Mouse (Mus musculus): ENCODE results near the gene Rsg1. TPM values are rescaled to one million over a fixed set of nuclear protein-coding genes. Genes with fewer than 3 reads are reported as not detected.

Gene Rsg1
- polyA plus RNA-seq, 1 experiment: not detected

- Histone ChIP-seq H3K4me1 (ENCODE audit: control insufficient read depth, insufficient read depth, insufficient read length, low read length) (no peaks in the 10 kb centered on the region), H3K27ac (replicated peaks; ENCODE audit: low read depth, low read length) (no peak overlapping the region), H3K4me3 (ENCODE audit: insufficient read depth, low read depth, low read length) (no peak overlapping the region)
These were observed 19.4 kb downstream of the Rsg1 start for GRCm38 (mm10) chr4:141233196-141233595.

DNA sequence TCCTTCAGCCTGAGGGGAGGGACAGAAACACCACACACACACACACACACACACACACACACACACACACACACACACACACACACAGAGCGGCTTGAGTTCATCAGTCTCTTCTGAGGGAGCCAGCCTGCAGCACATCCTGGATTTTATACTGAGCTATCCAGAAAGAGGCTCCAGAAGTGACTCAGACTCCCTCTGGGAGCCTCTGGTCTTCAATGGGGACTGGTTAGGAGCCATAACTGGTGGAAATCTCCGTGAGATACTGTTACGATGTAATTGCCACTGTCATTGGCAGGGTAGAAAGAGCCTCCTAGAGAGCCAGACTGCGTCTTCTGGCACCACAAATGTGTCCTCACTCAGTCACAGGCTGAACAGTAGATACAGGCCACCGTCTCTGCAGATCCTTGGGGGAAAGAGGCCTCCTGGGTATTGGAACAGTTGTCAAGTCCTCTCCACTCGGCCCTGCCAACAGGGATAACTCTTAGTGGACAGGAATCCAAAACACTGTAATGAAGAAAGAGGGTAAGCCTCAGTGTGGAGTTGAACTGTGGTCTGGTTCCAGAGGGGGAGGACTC, 21.9 kb downstream of the Rsg1 start:
- no peak overlapping the region for H3K4me3 ChIP-seq (ENCODE audit: insufficient read depth, low read depth, low read length)
- no peak overlapping the region for H3K27ac ChIP-seq (replicated peaks; ENCODE audit: low read depth, low read length)
- H3K4me1 ChIP-seq (ENCODE audit: control insufficient read depth, insufficient read depth, insufficient read length, low read length): peaks cover 11% of the 10 kb centered on the region

DNA sequence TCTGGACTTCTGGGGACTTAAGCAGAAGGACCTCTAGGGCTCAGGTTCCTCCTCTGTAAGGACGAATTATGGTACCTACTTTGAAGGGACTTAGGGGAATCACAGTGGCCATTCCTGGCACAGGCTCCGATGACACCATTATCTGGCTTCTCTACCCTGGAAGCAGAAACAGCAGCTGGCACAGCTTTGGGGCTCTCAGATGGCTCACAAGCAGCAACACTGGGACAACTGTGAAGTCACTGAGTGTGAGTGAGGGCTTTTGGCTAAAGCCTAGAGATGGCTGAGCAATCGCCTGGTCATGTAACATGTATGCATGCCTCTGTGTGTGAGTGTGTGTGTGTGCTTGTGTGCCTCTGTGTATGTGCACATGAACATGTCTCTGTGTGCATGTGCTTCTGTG, 23.1 kb downstream of the Rsg1 start:
- no peak overlapping the region for H3K27ac ChIP-seq (replicated peaks; ENCODE audit: low read depth, low read length)

DNA sequence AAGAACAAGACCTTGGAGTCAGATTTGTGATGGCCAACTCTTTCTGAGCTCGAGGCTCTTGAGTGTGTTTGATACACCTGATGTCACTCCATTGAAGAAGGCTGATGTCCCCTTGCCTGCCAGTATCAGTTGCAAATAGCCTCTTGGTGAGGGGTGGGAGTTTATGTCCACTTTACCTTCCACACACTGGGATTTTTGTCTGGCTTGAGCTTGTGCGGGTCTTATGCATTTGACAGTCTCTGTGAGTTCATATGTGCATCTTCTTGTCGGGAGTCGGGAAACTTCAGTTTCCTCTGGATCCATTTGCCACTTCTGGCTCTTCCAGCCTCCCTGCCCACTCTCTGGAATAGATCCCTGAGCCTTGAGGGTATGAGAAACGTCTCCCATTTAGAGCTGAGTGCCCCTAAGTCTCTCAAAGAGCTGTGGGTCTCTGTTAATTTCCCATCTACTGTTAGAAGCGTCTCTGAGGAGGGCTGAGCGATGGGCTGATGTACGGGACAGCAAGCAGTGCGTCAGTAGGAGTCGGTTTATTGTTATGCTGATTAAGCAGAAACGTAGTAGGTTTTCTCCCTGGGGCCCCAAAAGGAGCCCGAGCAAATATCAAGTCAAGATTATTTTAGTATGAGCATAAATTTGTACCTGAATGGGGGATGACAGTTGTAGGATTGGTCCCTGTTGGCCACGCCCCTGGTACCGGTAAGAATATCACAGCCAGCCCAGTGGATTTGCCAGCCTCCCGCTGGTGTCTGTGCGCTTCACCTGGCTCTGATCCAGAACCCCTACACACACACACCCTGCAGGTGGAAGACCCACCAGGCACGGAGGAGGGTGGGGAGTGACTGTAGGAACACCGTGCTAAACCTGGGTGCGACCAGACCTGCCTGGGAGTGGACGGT, 25.0 kb downstream of the Rsg1 start:
- Histone ChIP-seq H3K27ac (replicated peaks; ENCODE audit: low read depth, low read length) (no peak overlapping the region), H3K4me1 (ENCODE audit: control insufficient read depth, insufficient read depth, insufficient read length, low read length) (peaks cover 19% of the 10 kb centered on the region), H3K4me3 (ENCODE audit: insufficient read depth, low read depth, low read length) (peak overlapping the region; percentile 31; the same call in 1 of the 2 replicates)

More for the DNA sequence above, 23.1 kb downstream of the Rsg1 start:
- H3K4me3 ChIP-seq (ENCODE audit: insufficient read depth, low read depth, low read length): no peak overlapping the region
- H3K4me1 ChIP-seq (ENCODE audit: control insufficient read depth, insufficient read depth, insufficient read length, low read length): peaks cover 15% of the 10 kb centered on the region

GRCm38 (mm10) chr4:141239388-141240125, 25.8 kb downstream of the Rsg1 start, which contains the start of gene Arhgef19:
TSS of gene Arhgef19 (plus strand) at chr4:141239499.
- Histone ChIP-seq H3K4me3 (ENCODE audit: insufficient read depth, low read depth, low read length) (peak within 1 kb of the TSS; percentile 40), H3K27ac (replicated peaks; ENCODE audit: low read depth, low read length) (0 out of 2 replicates have a peak within 1 kb of the TSS, but pooled peaks have one; percentile 43), H3K4me1 (ENCODE audit: control insufficient read depth, insufficient read depth, insufficient read length, low read length) (peaks cover 19% of the 10 kb centered on the region)

GRCm38 (mm10) chr4:141240617-141241016, 26.9 kb downstream of the Rsg1 start:
- Histone ChIP-seq H3K4me1 (ENCODE audit: control insufficient read depth, insufficient read depth, insufficient read length, low read length) (peaks cover 19% of the 10 kb centered on the region), H3K4me3 (ENCODE audit: insufficient read depth, low read depth, low read length) (no peak overlapping the region)

DNA sequence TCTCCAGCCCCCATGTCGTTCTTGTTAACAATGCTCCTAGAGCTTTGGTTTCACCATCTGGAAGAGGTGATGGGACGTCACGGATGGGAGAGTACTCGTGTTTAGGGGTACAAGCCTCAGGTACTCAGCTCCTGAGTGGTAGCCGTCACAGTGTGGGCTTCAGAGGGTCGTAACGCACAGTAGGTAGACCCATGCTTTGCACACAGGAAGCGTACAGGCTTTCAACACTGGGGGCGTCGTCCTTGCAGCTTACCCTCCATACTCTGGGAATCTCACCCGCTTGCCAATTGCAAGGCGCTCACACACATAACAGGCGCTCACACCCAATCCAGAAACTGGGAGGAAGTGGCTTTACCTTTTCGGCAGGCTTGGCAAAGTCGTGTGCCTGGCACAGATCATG, 28.1 kb downstream of the Rsg1 start:
- Histone ChIP-seq H3K4me3 (ENCODE audit: insufficient read depth, low read depth, low read length) (no peak overlapping the region), H3K4me1 (ENCODE audit: control insufficient read depth, insufficient read depth, insufficient read length, low read length) (peaks cover 19% of the 10 kb centered on the region), H3K27ac (replicated peaks; ENCODE audit: low read depth, low read length) (no peak overlapping the region)

More at GRCm38 (mm10) chr4:141240617-141241016, 26.9 kb downstream of the Rsg1 start:
- no peak overlapping the region for H3K27ac ChIP-seq (replicated peaks; ENCODE audit: low read depth, low read length)

DNA sequence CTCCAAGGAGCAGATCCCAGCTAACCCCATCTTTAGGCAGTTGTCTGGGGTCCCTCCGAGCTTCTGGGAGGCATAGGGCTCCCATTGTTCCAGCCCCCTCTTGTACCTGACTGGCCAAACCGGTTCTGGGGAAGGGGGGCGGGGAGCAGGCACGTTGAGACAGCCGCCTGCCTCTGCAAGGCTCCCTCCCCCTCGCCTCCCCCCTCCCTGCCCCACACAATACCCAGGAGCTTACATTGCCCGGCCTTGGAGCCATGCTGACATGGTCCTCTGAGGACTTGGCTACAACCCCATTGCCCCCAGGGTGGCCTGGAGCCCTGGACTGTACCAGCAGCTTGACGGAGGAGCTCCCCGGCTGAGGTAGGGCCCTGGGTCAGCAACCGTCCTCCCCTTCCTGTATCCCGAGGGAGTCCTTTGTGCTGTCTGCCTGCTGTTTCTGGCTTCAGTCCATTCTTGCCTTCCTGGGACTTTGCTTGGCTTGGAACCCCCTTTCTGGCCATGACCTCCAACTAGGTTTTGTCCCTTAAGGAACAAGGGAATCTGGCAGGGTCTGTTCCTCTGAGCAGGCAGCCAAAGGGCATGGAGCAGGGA, 29.0 kb downstream of the Rsg1 start:
- Histone ChIP-seq H3K4me1 (ENCODE audit: control insufficient read depth, insufficient read depth, insufficient read length, low read length) (peaks cover 19% of the 10 kb centered on the region), H3K27ac (replicated peaks; ENCODE audit: low read depth, low read length) (no peak overlapping the region)

GRCm38 (mm10) chr4:141243636-141244035, 29.9 kb downstream of the Rsg1 start:
- H3K27ac ChIP-seq (replicated peaks; ENCODE audit: low read depth, low read length): no peak overlapping the region
- no peak overlapping the region for H3K4me3 ChIP-seq (ENCODE audit: insufficient read depth, low read depth, low read length)
- peaks cover 19% of the 10 kb centered on the region for H3K4me1 ChIP-seq (ENCODE audit: control insufficient read depth, insufficient read depth, insufficient read length, low read length)

More for the DNA sequence above, 29.0 kb downstream of the Rsg1 start:
- H3K4me3 ChIP-seq (ENCODE audit: insufficient read depth, low read depth, low read length): no peak overlapping the region

DNA sequence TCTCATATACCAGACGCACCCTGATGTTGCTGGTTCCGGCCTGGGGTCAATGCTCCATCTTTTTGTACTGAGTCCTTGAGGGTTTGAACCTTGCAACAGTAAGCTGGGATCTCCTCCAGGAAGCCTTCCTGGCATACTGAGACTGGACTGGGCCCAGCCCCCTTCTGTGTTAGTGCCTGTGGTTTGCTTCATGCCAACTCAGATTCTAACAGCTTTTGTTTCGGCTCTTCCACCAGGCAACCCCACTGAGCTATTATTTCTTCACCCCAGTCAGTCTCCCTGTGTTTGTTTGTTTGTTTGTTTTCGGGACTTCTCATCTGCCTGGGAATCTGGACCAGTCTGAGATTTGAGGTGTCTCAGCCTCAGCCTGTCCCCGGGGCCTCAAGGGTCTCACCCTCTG, 30.6 kb downstream of the Rsg1 start:
- H3K4me1 ChIP-seq (ENCODE audit: control insufficient read depth, insufficient read depth, insufficient read length, low read length): peaks cover 17% of the 10 kb centered on the region
- no peak overlapping the region for H3K27ac ChIP-seq (replicated peaks; ENCODE audit: low read depth, low read length)
- H3K4me3 ChIP-seq (ENCODE audit: insufficient read depth, low read depth, low read length): no peak overlapping the region

DNA sequence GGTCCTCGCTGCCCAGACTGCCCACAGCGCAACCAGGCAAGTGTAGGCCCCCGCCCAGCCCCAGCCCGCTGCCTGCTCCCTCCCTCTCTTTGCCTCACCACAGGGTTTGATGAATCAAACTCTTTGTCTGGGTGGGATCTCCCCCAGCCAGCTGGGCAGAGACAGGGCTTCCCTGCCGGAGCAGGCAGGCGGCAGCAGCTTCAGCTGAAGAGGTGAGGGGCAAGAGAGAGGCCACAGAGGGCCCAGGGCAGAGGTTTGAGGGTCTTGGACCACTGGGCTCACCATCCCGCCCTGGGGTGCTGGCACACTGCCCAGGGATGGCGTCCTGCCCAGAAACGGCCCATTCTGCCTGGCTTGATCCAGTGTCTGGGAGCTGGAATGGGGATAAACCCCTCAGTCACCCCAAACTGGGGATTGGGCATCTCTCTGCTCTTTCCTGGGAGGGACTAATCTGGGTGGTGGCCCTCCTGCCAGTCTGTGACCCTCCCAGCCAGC, 31.2 kb downstream of the Rsg1 start:
- Histone ChIP-seq H3K4me3 (ENCODE audit: insufficient read depth, low read depth, low read length) (no peak overlapping the region), H3K4me1 (ENCODE audit: control insufficient read depth, insufficient read depth, insufficient read length, low read length) (peaks cover 12% of the 10 kb centered on the region), H3K27ac (replicated peaks; ENCODE audit: low read depth, low read length) (no peak overlapping the region)

- Histone ChIP-seq H3K4me3 (ENCODE audit: insufficient read depth, low read depth, low read length) (no peak overlapping the region), H3K27ac (replicated peaks; ENCODE audit: low read depth, low read length) (no peak overlapping the region), H3K4me1 (ENCODE audit: control insufficient read depth, insufficient read depth, insufficient read length, low read length) (peaks cover 4% of the 10 kb centered on the region; the same call in 1 of the 2 replicates)
These were observed 32.6 kb downstream of the Rsg1 start for GRCm38 (mm10) chr4:141246089-141246997.

- H3K4me1 ChIP-seq (ENCODE audit: control insufficient read depth, insufficient read depth, insufficient read length, low read length): peaks cover 4% of the 10 kb centered on the region; the same call in 1 of the 2 replicates
- no peak overlapping the region for H3K4me3 ChIP-seq (ENCODE audit: insufficient read depth, low read depth, low read length)
- no peak overlapping the region for H3K27ac ChIP-seq (replicated peaks; ENCODE audit: low read depth, low read length)
These were observed 33.2 kb downstream of the Rsg1 start for GRCm38 (mm10) chr4:141246998-141247350.

All from brown adipose tissue, adult 24 weeks (tissue).